Mouse (Mus musculus): ENCODE data around the gene Gm10762.

GRCm38 (mm10) chr2:128936256-128936655 is 31.3 kb downstream of the Gm10762 start:
- no peak for TF ChIP-seq CTCF (IDR thresholded peaks at IDR 0.05; ENCODE audit: borderline replicate concordance, extremely low read depth, insufficient read depth, insufficient read length)
- TF ChIP-seq POLR2A (IDR thresholded peaks at IDR 0.05; ENCODE audit: borderline replicate concordance, extremely low read depth, insufficient read depth, insufficient read length, poor library complexity, severe bottlenecking), result no peak

Data from brain, embryonic 14.5 days (tissue).